Mouse (Mus musculus) forebrain, embryonic 12.5 days (tissue): ENCODE measurements around the gene Wfdc11. TPM values are rescaled to one million over a fixed set of nuclear protein-coding genes. Genes with fewer than 3 reads are reported as not detected.

Source experiments
- ATAC-seq: fragments of 200-750 bp; cut with Nextera tagmentation; 2 replicates; pipeline ENCODE4 v1.8.0; 2017; ENCODE audit warnings: moderate TSS enrichment; ENCODE audit not compliant: low FRiP score
- H3K27ac ChIP-seq: fragments of 300-500 bp; sonication (generic); 2 replicates; pipeline ENCODE4 v1.5.1; 2016; ENCODE audit warnings: mild to moderate bottlenecking
- H3K27me3 ChIP-seq: fragments of 300-500 bp; sonication (generic); 2 replicates; pipeline ENCODE4 v1.6.1; 2016; ENCODE audit warnings: mild to moderate bottlenecking
- H3K36me3 ChIP-seq: fragments of 300-500 bp; sonication (generic); replicated peaks from 2 replicates; pipeline ENCODE4 v1.6.1; 2016; ENCODE audit warnings: mild to moderate bottlenecking
- H3K4me1 ChIP-seq: fragments of 300-500 bp; sonication (generic); 2 replicates; pipeline ENCODE4 v1.6.1; 2016
- H3K4me2 ChIP-seq: fragments of 300-500 bp; sonication (generic); 2 replicates; pipeline ENCODE4 v1.6.1; 2016; ENCODE audit warnings: mild to moderate bottlenecking, moderate library complexity
- H3K4me3 ChIP-seq: fragments of 300-500 bp; sonication (generic); replicated peaks from 2 replicates; pipeline ENCODE4 v1.5.1; 2016; ENCODE audit warnings: mild to moderate bottlenecking
- H3K9ac ChIP-seq: fragments of 300-500 bp; sonication (generic); 2 replicates; pipeline ENCODE4 v1.6.1; 2016; ENCODE audit warnings: mild to moderate bottlenecking
- H3K9me3 ChIP-seq: fragments of 300-500 bp; sonication (generic); 2 replicates; pipeline ENCODE4 v1.6.1; 2016
- WGBS: fragments of 180-500 bp; shearing (Covaris S2); methylation state at CpG from one replicate; pipeline ENCODE4 v1.1.7; 2016; 5-methylcytosine and 5-hydroxymethylcytosine counted together
- polyA plus RNA-seq: library from polyadenylated mRNA; unstranded; fragments of >200 nt; fragmentation: Nextera tagmentation; extraction: Ambion mirVana; gene quantifications from 2 replicates; pipeline ENCODE4 v1.2.1, GENCODE M21; 2016

Wfdc11 gene
- polyA plus RNA-seq, 1 experiment from 2014 or later = not detected

GRCm38 (mm10) chr2:164678848-164679625 lies 5.2 kb upstream of the Wfdc11 start:
- Histone ChIP-seq H3K27ac (no peak overlapping the region), H3K4me3 (peak overlapping the region; percentile 31), H3K4me1 (peaks cover 6% of the 10 kb centered on the region; the same call in 1 of the 2 replicates), H3K27me3 (no peaks in the 10 kb centered on the region), H3K4me2 (peak overlapping the region; percentile 53), H3K9me3 (0 out of 2 replicates have a peak, but pooled peaks cover 3% of the 10 kb centered on the region), H3K36me3 (no peaks in the 10 kb centered on the region), H3K9ac (no peak overlapping the region)
- ATAC-seq = peak; percentile 58
- WGBS = 25% methylated on average over 19 of the region's 19 CpGs

DNA sequence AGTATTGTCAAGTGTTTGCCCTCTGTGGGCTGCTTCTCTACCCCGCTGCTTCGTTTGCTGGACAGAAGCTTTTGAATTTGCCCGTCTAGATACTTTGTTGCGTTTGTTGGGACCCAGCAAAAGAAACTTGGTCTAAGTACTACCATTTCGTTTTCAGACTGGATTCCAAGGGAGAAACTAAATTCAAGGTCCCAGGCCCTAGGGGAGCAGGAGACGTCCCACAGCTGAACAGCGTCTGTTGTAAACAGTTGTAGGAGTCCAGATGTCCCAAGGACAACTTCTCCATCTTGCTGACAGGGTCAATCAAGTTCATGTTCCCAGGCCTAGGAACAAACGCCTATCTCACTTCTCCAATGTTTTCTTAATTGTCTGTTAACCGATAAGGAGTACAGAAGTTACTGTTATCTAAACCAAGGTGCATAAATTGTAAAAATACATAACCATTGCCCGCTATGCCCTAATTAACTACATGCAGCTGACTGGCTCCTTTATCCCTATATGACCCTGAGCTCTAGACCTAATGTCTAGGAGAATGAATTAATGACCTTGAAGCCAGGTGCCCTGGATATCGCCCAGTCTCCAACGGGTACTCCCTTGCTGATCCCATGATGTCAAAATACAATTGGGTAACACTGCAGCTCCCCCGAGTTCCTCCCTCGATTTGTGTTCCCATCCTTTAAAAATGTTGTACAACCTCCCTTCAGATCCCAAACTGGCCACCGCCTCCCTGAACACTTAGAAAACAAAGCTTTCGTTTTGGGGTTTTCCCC lies 3.2 kb upstream of the Wfdc11 start:
- Histone ChIP-seq H3K9me3 (0 out of 2 replicates have a peak, but pooled peaks cover 3% of the 10 kb centered on the region), H3K27me3 (no peaks in the 10 kb centered on the region), H3K36me3 (no peaks in the 10 kb centered on the region), H3K4me2 (no peak overlapping the region), H3K4me3 (no peak overlapping the region), H3K4me1 (peaks cover 6% of the 10 kb centered on the region; the same call in 1 of the 2 replicates), H3K27ac (no peak overlapping the region), H3K9ac (no peak overlapping the region)
- WGBS = 87% methylated on average over 16 of the region's 16 CpGs
- ATAC-seq = no peak

GRCm38 (mm10) chr2:164676103-164676502 lies 2.2 kb upstream of the Wfdc11 start:
- H3K36me3 ChIP-seq = no peaks in the 10 kb centered on the region
- 81% methylated on average over 7 of the region's 7 CpGs for WGBS
- no peak for ATAC-seq
- no peaks in the 10 kb centered on the region for H3K27me3 ChIP-seq
- peaks cover 6% of the 10 kb centered on the region; the same call in 1 of the 2 replicates for H3K4me1 ChIP-seq
- no peak overlapping the region for H3K4me3 ChIP-seq
- no peak overlapping the region for H3K27ac ChIP-seq
- H3K9ac ChIP-seq = no peak overlapping the region
- no peak overlapping the region for H3K4me2 ChIP-seq
- H3K9me3 ChIP-seq = 0 out of 2 replicates have a peak, but pooled peaks cover 3% of the 10 kb centered on the region

GRCm38 (mm10) chr2:164670938-164671337 lies 2.9 kb downstream of the Wfdc11 start:
- Histone ChIP-seq H3K36me3 (no peaks in the 10 kb centered on the region), H3K27me3 (no peaks in the 10 kb centered on the region), H3K9ac (no peak overlapping the region), H3K27ac (no peak overlapping the region), H3K4me3 (no peak overlapping the region), H3K4me1 (no peaks in the 10 kb centered on the region), H3K9me3 (no peaks in the 10 kb centered on the region), H3K4me2 (no peak overlapping the region)
- WGBS = 27% methylated on average over 1 of the region's 1 CpGs
- no peak for ATAC-seq

DNA sequence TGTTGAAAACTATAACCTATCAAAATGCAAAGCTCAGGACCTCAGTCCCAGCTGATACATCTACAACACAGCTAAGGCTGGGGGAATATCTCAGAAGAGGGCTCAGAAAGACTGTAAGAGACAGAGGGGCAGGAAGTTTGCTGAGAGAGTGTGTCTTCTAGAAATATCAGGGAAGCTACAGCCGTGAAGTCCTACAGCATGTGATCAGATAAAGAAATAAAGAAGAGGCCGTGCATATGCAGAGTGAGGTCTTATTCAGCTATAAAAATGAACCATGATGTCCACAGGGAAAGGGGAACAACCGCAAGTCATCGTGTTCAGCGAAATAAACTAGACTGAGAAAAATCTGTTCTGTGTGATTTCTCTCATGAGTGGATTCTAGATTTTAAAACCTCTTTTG lies 3.6 kb downstream of the Wfdc11 start:
- Histone ChIP-seq H3K27me3 (no peaks in the 10 kb centered on the region), H3K4me3 (no peak overlapping the region), H3K4me1 (no peaks in the 10 kb centered on the region), H3K4me2 (no peak overlapping the region), H3K9me3 (no peaks in the 10 kb centered on the region), H3K36me3 (no peaks in the 10 kb centered on the region), H3K27ac (no peak overlapping the region), H3K9ac (no peak overlapping the region)
- 84% methylated on average over 5 of the region's 5 CpGs for WGBS
- ATAC-seq = no peak

DNA sequence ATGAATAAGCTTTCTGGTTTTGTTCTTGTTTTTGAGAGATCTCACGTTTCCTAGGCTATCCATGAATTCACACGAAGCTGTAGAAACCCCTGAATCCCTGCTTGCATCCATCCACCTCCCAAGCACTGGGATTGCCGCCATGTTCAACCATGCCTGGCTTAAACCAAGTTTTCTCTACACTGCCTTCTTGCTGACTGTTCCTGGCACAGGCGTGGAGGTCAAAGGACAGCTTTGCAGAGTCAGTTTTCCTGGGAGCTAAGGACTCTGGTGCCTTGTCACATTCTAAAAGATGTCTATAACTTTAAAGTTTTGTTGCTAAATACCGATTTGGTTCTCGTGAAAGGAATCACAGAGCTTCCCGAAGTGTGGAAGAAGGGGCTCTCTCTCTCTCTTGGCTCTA lies 9.0 kb downstream of the Wfdc11 start:
- WGBS = 87% methylated on average over 7 of the region's 7 CpGs
- H3K27ac ChIP-seq = no peak overlapping the region
- no peaks in the 10 kb centered on the region for H3K4me1 ChIP-seq
- H3K36me3 ChIP-seq = no peaks in the 10 kb centered on the region
- no peaks in the 10 kb centered on the region for H3K9me3 ChIP-seq
- no peak overlapping the region for H3K4me2 ChIP-seq
- no peak overlapping the region for H3K4me3 ChIP-seq
- H3K9ac ChIP-seq = no peak overlapping the region
- ATAC-seq = no peak
- H3K27me3 ChIP-seq = no peaks in the 10 kb centered on the region

DNA sequence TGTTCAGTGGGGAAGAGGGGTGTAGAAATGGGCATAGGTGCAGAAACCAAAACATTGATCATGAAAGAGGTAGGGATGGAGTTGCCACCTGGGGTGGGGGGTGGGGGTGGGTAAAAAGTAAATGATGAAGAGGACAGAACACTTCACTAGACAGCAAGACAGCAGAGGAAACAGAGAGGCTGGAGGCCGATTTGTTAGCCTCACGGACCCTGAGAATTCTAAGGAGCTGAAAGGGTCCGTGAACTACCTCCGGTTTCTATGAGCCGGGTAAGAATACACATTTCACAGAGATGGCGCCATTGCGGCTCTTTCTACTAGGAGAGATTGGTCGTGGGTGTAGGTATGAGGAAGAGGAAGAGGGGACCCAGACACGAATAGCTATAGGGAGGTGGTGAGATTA lies 17.4 kb downstream of the Wfdc11 start, which contains the start of gene Wfdc9:
Wfdc9 (minus strand) TSS at position 101 of the 400 bp plus-strand sequence.
- H3K27me3 ChIP-seq = no peaks in the 10 kb centered on the region
- no peak for ATAC-seq
- no peak within 1 kb of the TSS for H3K4me3 ChIP-seq
- H3K9ac ChIP-seq = no peak within 1 kb of the TSS
- H3K4me1 ChIP-seq = no peaks in the 10 kb centered on the region
- H3K36me3 ChIP-seq = no peaks in the 10 kb centered on the region
- H3K9me3 ChIP-seq = no peaks in the 10 kb centered on the region
- no peak within 1 kb of the TSS for H3K27ac ChIP-seq
- H3K4me2 ChIP-seq = no peak within 1 kb of the TSS
- WGBS = 88% methylated on average over 9 of the region's 9 CpGs

GRCm38 (mm10) chr2:164655858-164656257 lies 18.0 kb downstream of the Wfdc11 start, which contains the start of gene Wfdc10:
Wfdc10 (plus strand) TSS chr2:164656046.
- Histone ChIP-seq H3K4me2 (no peak within 1 kb of the TSS), H3K9ac (no peak within 1 kb of the TSS), H3K36me3 (no peaks in the 10 kb centered on the region), H3K27ac (no peak within 1 kb of the TSS), H3K4me3 (no peak within 1 kb of the TSS), H3K27me3 (no peaks in the 10 kb centered on the region), H3K9me3 (no peaks in the 10 kb centered on the region), H3K4me1 (no peaks in the 10 kb centered on the region)
- ATAC-seq = no peak
- 20% methylated on average over 11 of the region's 11 CpGs for WGBS

- 85% methylated on average over 13 of the region's 13 CpGs for WGBS
- H3K27me3 ChIP-seq = no peaks in the 10 kb centered on the region
- no peaks in the 10 kb centered on the region for H3K9me3 ChIP-seq
- H3K36me3 ChIP-seq = no peaks in the 10 kb centered on the region
- H3K27ac ChIP-seq = no peak overlapping the region
- no peak overlapping the region for H3K9ac ChIP-seq
- no peaks in the 10 kb centered on the region for H3K4me1 ChIP-seq
- ATAC-seq = no peak
- H3K4me2 ChIP-seq = no peak overlapping the region
- H3K4me3 ChIP-seq = no peak overlapping the region
Observed at GRCm38 (mm10) chr2:164641881-164642673, 31.8 kb downstream of the Wfdc11 start.

GRCm38 (mm10) chr2:164641129-164641528 lies 32.8 kb downstream of the Wfdc11 start:
- Histone ChIP-seq H3K36me3 (no peaks in the 10 kb centered on the region), H3K9ac (no peak overlapping the region), H3K4me3 (no peak overlapping the region), H3K4me2 (no peak overlapping the region), H3K27me3 (no peaks in the 10 kb centered on the region), H3K27ac (no peak overlapping the region), H3K9me3 (no peaks in the 10 kb centered on the region), H3K4me1 (no peaks in the 10 kb centered on the region)
- 68% methylated on average over 7 of the region's 7 CpGs for WGBS
- no peak for ATAC-seq

- no peak within 1 kb of the TSS for H3K4me3 ChIP-seq
- no peak within 1 kb of the TSS for H3K27ac ChIP-seq
- no peaks in the 10 kb centered on the region for H3K27me3 ChIP-seq
- 81% methylated on average over 3 of the region's 3 CpGs for WGBS
- H3K9ac ChIP-seq = no peak within 1 kb of the TSS
- ATAC-seq = no peak
- H3K9me3 ChIP-seq = no peaks in the 10 kb centered on the region
- H3K36me3 ChIP-seq = no peaks in the 10 kb centered on the region
- H3K4me2 ChIP-seq = no peak within 1 kb of the TSS
- H3K4me1 ChIP-seq = no peaks in the 10 kb centered on the region
Observed at GRCm38 (mm10) chr2:164638696-164639095, 35.2 kb downstream of the Wfdc11 start, which contains the start of gene Wfdc16. Wfdc16 (minus strand) TSS chr2:164638796.

- Histone ChIP-seq H3K27me3 (no peaks in the 10 kb centered on the region), H3K4me2 (no peak overlapping the region), H3K4me1 (no peaks in the 10 kb centered on the region), H3K9ac (no peak overlapping the region), H3K36me3 (no peaks in the 10 kb centered on the region), H3K9me3 (no peaks in the 10 kb centered on the region), H3K27ac (no peak overlapping the region), H3K4me3 (no peak overlapping the region)
- no peak for ATAC-seq
- 86% methylated on average over 9 of the region's 9 CpGs for WGBS
Observed at GRCm38 (mm10) chr2:164635266-164635665, 38.6 kb downstream of the Wfdc11 start.
